Mouse (Mus musculus) cerebellum, postnatal 4 days (tissue): Measurements from ENCODE around the gene Glrx5.

ENCODE experiments used
- DNase-seq, 2 experiments: peaks; one replicate each; pipeline ENCODE4 v3.0.0; 2022; ENCODE audit warnings: low spot score in 2 of 2, mixed read lengths in 1 of 2

Gene Glrx5

DNA sequence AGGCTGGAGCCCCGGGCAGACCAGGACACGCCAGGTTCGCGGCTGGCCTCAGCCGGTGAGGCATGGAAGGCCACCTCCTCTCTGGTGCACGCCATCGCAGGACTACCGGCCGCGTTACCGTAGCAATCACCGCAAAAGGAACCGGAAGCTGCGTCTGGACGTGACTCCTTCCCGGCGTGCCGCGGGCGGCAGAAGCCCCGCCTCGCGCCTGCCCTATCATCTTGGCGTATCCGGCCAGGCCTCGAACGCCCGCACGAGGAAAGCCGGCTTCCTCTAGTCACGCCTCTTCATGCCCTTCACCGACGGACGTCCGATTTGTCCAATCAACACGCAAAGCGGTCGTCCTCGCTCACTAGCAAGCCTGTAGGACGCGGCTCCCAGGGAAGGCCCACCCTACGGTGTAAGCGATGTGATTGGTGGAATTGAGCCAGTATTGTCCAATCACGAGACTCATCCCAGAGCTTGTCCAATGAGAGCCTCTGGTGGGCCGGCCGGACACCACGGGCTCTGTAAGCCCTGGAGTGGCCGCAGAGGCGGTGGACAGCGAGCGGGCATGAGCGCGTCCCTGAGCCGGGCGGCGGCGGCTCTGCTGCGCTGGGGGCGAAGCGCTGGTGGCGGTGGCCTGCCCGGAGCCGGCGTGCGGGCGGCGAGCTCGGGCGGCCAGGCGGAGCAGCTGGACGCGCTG lies at the start of gene Glrx5:
Gene Glrx5, plus strand, starts transcription at position 542 of the 685 bp plus-strand sequence.
- peak; percentile 94 to 98 for DNase-seq

DNA sequence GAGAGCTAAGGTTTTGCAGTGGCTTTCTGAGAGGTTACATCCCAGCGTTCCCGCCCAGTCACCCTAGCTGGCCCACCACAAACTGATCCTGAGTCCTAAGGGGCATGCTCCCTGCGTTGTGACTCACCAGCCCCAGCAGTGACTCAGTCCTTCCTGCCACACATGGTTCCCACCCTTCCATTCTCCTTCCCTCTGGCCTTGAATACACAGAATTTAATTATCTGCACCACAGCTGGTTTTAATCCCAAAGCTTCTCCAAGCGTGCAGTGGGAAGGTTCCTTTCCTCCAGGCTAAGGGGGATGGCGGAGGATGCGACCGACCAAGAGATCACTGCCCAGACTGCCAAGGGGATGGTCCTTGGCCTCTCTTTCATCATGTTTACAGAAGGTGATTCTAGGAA lies 49.0 kb upstream of the Glrx5 start:
- no peak for DNase-seq

DNA sequence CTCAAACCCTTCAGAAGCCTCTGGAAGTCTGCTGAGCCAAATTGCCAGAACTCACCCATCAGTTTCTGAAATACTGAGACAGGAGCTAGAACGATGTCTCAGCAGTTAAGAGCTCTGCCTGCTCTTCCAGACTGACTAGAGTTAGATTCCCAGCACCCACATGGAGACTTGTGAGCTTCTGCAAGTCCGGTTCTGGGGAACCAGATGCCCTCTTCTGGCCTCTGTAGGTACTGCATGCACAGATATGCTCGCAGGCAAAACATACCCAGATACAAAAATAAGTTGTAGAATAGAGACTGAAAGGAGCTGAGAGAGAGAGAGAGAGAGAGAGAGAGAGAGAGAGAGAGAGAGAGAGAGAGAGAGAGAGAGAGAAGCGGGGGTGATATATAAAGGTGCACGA lies 47.4 kb upstream of the Glrx5 start:
- no peak for DNase-seq

DNA sequence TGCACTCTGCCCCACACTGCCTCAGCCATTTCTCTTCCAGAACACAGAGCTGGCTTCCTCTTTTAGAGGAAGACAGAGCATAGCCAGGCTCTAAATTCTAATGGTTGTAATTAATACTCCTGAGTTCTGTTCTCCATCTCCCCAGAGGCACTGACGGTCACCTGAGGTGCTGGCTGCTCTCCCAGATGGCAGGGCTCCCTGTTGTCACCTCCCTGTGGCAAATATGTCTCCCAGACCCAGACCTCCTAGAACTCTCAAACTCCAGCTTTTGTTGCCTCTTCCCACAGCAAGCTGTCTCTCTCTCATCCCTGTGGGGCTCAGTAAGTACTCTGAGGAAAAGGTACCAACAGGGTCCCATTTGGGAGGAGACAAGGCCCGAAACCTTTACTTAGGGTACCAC lies 46.5 kb upstream of the Glrx5 start:
- no peak for DNase-seq

DNA sequence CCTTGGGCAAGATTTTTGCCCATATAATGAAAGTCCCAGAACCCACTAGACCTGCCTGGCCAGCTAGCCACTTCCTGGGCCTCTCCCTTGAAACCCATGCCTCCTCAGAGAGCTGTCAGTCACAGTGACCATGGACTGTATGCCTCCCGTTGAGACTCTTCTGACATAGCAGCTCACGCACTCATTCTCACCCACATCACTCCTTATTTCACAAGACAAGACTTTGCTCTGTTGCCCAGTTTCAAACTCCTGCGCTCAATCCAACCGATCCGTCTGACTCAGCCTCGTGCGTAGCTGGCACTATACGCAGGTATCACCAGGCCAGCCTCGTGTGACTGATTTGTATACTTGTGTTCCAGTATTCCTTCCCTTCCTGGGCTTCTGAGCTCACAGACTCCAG lies 45.7 kb upstream of the Glrx5 start:
- no peak for DNase-seq

DNA sequence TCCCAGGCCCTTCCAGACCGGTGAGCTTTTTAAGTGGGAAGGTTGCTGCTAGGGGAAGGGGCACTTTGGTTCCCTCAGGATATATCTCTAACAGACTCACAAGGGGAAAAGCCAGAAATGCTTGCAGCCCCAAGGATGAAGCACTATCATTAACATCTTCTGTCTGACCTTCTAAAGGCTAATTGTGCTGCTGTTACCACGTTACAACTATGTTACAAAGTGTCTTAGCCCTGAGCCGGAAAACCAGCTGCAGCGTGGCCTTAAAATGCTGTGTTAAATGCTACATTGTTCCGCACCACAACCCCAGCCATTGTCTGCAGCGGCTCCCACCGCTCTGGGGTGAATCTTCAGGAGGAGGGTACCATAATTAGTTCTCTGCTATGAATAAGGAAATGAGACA lies 44.6 kb upstream of the Glrx5 start:
- DNase-seq: no peak

DNA sequence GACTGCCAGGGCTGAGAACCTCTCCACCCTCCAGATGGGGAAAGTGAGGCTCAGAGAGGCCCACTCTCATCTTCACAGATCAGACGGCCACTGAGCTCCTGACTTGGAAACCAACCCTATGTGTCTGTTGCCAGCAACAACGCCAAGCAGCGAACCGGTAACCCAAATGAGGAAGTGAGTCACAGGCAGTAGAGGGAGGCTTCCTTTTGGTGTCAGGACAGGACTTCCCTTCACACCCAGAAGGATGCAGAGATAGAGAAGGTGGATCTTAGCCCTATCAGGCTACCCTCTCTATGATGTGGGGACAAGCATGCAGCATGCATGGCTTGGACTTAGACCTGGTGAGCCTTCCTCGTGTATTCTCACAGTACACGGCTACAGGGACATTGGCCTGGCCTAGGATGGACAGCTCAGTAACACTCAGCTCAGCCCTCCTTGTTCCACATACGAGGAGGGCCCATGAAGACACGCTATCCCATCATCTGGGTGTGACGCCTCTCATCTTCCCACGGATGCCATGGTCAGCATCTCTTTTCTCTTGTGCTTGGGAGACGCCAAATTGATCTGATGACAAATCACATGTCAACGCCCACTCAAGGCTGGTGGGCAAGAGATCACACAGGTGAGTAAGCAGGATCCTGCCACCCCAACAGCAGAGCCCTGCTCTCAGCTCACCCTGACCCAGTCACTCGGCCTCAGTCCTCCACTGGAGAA lies 41.6 kb upstream of the Glrx5 start:
- DNase-seq: no peak

DNA sequence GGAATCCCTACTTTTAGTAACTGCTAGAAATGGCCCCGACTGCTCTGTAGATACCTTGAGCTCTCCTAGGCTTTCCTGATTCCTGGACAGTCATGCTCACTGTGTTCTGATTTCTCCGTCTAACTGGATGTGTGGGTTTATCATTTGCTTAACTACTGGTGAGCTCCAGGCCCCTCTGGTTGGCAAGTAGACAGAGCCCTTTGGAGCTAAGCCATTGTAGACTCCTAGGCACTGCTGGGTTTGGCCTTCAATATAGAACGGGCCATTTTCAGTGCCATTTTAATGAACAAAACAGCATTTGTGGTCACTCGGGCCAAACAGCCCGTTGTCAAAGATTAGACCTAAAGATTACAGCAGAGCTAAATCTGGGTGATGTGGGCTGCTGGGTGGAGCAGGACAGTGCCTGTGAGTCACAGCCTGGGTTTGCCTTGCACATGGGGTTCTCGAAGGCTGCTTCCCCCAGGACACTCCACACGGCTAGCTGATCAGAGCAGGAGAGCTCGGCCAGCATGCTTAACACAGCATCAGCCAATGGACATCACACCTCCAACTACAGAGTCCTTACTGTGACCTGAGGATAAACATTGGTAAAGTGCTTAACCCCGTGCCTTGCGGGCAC lies 40.3 kb upstream of the Glrx5 start:
- no peak for DNase-seq

DNA sequence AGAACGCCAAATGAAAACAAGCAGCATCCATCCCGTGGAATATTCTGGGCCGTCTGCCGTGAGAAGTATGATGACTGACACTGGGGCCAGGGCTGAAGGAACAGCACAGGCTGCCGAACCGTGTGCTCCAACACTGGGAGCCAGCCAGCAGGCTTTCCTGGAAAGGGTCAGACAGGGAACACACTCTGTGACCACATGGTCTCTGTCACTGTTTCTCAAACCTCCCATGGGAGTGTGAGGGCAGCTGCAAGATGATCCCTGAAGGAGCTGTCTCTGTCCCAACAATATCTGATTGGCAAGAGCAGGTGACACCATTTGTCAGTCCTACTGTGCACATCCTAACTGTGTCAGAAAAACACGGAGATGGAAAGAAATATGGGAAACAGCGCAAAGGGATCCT lies 39.6 kb upstream of the Glrx5 start:
- no peak for DNase-seq

DNA sequence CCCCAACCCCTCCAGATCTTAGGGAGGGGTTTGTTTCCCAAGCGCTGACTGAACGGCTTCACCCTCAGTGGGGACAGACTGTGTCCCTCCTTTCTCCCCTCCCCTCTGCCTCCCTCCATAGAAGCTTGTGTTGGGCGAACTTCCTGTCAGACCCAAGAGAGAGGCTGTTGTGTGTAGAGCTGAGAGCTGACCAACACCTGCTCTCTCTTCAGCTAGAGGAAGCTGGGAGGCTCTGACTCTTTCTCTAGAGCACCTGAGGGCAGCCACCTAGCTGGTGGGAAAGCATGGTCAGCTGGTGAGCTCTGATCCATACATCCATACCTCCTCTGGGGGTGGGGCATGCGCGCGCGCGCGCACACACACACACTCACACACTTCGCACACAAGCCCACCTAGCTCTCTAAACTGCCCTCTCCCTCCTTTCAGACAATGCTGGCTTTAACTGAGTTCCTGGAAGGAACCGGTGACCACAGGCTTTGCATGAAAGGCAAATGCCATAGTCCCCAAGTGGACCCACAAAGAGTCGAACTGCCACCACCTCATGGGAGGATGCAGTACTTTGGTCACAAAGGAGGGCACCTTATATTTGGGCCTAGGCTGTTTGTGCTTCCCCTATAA lies 37.1 kb upstream of the Glrx5 start:
- no peak for DNase-seq

DNA sequence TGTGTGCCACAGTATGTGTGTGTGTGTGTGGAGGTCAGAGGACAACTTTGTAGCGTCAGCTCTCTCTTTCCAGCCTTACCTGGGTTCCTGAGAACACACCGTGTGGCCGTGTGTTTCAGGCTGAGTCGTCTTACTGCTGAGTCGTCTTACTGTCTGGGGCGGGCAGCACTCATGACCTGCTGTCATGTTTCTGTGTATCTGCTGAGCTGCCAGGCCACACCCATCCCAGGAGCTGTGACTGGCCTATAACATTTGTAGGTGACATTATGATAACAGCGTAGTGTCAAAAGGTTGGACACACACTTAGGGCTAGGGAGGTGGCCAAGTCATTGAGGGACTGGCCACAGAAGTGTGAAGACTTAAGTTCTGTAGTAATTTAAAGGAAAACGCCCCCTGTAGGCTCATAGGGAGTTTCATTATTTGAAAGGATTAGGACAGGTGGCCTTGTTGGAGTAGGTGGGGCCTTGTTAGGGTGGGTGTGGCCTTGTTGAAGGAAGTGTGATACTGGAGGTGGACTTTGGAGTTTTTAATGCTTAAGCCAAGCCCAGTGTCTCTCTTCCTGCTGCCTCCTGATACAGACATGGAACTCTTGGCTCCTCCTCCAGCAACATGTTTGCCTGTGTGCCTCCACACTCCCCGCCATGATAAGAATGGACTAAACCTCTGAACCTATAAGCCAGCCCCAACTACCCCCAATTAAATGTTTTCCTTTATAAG lies 36.3 kb upstream of the Glrx5 start:
- no peak for DNase-seq

DNA sequence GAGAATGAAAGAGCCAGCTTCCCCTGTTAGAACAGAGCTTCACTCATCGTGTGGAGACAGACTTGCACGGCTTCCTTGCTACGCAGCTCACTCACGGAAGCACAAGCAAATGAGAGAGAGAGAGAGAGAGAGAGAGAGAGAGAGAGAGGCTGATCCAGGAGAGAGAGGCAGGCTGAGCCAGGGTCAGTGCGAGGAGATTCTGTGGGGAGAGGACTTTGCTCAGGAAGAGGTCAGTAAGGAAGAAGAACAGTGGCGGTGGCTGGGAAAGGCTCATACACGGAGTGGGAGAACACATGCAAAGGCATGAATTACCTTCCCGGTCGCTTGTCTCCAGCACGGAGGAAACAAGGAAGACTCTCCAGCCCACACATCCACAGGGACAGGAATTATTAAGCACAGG lies 35.3 kb upstream of the Glrx5 start:
- DNase-seq: no peak

DNA sequence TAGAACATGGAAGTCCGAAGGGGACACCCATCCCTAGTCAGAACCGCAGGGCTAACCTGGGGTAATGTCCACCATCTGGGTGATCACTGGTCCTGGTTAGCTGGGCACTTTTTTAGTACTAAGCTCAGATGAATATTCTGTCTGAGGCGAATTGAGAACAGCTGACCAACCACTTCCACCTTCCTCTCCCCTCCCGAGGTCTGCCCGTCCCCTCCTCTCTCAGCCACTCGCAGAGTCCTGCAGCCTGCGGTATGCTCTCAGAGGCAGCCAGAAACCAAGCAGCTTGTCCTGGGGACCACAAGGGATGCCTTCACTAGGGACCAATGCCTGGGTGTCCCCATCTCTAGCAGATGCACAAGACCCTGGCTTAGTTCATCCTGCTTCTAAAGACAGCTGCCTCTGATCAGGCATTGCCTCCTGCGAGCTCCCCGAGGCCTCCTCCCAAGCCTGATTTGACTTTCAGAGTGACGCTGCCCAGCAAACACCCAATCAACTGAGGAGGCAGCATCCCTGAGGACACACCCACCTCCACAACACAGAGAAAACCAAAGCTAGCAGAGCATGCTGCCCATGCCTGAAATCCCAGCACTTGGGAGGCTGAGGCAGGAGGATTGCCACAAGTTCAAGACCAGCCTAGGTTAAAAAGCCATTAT lies 34.7 kb upstream of the Glrx5 start:
- no peak for DNase-seq

DNA sequence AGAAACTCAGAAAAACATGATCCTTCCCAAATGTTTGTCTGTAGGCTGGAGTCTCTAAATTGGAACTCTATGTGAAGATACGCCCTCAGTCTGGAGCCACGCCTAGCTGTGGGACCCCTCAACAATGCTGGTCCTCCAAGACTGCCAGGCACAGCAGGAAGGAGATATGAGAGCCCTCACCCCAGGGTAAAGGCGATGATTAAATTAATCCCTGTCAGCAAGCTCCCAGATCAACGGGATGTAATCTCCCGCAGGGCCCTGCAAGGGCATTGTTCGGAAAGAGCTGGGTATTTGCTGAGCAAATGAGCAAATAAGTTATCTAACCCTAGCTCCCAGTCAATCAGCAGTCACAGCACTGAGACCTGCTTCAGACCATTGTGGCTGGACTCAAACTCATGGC lies 33.9 kb upstream of the Glrx5 start:
- DNase-seq: no peak

DNA sequence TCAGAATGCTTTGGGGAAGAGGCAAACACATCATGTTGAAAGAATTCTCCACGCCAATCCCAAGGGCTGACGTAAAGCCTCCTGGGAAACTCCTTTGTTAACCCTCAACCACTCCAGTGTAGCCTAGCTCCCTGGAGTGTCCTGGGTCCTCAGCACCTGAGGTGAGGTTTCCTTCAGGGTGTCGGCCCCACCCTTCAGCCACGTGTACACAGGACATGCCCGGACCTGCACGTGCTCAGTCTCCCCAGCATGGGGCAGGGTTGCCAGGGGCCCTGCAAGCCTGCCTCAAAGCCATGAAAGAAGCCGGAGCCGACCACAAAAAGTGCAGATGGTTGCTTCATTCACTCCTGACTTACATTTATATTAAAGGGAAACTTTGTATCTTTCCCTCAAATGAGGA lies 33.3 kb upstream of the Glrx5 start:
- DNase-seq: no peak

DNA sequence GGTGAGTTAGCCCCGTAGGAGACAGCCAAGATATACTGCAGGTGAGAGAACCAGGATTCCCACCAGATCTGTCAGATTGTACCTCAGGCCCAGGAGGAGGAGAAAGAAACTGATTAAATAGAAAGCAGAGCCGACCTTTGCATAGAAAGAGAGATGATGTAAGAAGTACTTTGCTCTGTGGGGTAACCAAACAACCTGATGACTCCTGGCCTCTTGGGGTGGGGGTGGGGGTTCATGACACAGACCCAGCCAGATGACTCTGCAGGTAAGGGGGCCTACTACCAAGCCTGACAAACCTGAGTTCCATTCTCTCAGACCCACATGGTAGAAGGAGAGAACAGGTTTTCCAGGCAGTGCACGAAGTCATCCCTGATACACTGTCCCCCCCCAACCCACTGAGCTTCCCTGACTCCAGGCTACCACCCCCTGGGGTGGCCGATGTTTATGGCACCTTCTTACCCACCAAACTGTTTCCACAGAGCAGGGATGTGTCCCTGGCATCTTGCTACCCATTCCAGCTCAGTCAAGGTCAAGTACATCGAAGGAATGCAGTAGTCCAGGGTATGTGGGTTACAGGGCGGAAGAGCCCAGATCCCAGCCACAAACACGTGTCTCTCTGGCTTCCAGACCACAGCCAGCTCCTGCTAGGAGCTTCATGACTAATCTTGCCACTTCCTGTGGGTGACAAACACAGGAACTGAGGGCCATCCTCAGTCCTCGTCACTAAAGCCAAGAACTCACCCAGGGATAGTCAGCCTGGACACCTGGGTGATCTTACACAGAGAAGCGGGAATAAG lies 31.8 kb upstream of the Glrx5 start:
- no peak for DNase-seq

DNA sequence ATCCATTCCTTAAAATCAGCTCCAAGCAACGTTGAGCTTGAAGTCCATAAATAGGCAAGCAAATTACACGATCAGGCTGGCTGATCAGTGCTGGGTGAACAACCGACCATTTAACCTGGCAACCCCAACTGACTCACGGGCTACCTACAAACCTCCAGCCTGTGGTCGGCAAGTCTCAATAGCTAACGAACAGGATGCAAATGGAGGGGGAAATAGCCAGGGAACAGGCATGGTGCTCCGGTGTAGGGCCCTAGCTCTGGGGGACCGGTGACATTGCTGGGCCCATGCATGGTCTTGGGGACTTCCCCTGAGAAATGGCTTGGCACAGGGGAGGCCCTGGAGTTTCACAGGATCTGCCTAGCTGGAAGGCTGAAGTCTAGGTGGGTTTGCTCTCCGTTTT lies 31.2 kb upstream of the Glrx5 start:
- no peak for DNase-seq

DNA sequence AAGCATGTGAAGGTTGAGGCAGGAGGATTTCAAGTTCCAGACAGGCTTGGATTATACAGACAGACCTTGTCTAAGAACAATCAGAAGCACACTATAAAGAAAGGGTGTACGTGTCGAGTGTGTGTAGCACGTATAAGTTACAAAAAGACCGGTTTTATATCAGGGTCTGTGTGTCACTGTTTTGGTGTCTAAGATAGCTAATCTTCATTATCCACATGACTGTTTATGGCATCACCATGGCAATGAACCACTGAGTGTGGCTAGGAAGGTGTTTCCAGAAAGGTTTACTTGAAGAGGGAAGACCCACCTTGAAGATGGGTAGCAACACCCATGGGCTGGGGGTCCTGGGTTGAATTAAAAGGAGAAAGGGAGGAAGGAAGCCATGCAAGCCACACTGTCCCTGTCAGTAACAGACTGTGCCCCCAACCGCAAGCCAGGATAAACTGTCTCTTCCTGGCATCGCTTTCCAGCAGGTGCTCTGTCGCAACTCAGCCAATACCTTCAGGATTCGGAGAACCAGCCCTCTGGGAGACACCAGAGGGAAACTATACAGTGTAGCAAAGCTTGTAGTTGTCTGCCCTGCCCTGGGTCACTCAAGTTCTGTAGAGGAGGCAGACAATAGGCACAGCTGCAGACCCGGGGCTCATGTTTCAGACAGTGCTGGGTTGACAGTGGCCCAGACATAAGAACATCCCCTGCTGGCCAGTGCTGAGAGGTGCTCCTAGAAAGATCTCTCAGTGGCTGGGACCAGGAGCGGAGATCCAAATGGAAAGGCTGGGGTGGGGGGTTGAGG lies 30.0 kb upstream of the Glrx5 start:
- no peak for DNase-seq

DNA sequence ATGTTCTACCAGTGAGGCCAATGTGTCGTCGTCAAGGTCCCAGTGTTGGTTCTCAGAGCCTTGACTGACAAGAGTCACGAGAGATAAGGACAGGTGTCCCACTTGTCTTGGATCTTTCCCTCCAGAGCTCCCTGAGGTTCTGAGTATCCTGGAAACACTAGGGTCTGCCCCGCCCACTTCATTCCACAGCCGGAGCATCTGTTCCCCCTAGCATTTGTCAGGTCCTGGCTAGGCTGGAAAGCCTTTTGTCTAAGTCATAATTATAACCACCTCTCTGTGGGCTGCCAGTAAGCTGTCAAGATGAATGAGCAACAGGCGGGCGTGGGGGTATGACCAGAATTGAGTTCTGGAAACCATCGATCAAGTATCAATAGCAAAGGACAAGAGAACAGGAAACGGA lies 29.3 kb upstream of the Glrx5 start:
- DNase-seq: no peak

DNA sequence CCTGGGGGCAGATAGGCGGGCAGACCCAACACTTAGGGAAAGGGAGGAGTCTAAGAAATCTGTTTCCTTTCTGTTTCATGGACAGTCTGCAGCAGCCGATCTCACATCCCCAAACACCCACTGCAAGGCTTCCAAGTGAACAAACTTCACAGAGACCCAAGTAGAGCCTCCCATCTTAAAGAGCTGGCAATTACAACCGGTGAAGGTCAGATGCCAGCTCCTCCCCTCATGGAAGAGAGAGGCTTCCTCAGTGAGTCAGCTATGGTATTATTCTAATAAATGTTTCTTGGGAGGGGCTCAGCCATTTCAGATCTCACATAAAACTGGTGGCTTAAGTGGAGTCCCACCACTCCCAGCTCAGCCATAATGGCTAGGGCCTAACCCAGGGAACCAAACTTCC lies 28.8 kb upstream of the Glrx5 start:
- no peak for DNase-seq
